Mouse (Mus musculus) liver, postnatal 0 days (tissue): ENCODE results near the gene Aph1a. TPM values are rescaled to one million over a fixed set of nuclear protein-coding genes. Genes with fewer than 3 reads are reported as not detected.
"Not testable (repeated sequence)": the region's sequence is repeated elsewhere in the genome, so short reads cannot be mapped to it uniquely, and the experiment has no call there.

Source experiments
- ATAC-seq: fragments of 200-750 bp; cut with Nextera tagmentation; 2 replicates; pipeline ENCODE4 v1.8.0; 2017; ENCODE audit warnings: mild to moderate bottlenecking, moderate library complexity
- DNase-seq: peaks from one replicate; pipeline ENCODE4 v3.0.0-alpha.2; 2016
- H3K27ac ChIP-seq: fragments of 300-500 bp; sonication (generic); 2 replicates; pipeline ENCODE4 v1.5.1; 2014; ENCODE audit warnings: antibody characterized with exemption, moderate library complexity, mild to moderate bottlenecking, low read depth
- H3K27me3 ChIP-seq: fragments of 300-500 bp; sonication (generic); 2 replicates; pipeline ENCODE4 v1.6.1; 2014; ENCODE audit warnings: low read length, control low read depth, mixed read lengths; ENCODE audit not compliant: insufficient read depth
- H3K36me3 ChIP-seq: fragments of 300-500 bp; sonication (generic); replicated peaks from 2 replicates; pipeline ENCODE4 v1.6.1; 2014; ENCODE audit warnings: mild to moderate bottlenecking, control low read depth, low read length, moderate library complexity, mixed read lengths; ENCODE audit not compliant: insufficient read depth
- H3K4me1 ChIP-seq: fragments of 300-500 bp; sonication (generic); 2 replicates; pipeline ENCODE4 v1.6.1; 2014; ENCODE audit warnings: antibody characterized with exemption, mild to moderate bottlenecking, control low read depth; ENCODE audit not compliant: insufficient read depth
- H3K4me2 ChIP-seq: fragments of 300-500 bp; sonication (generic); 2 replicates; pipeline ENCODE4 v1.6.1; 2014; ENCODE audit warnings: low read depth, mild to moderate bottlenecking, low read length, moderate library complexity, mixed read lengths
- H3K4me3 ChIP-seq: fragments of 300-500 bp; sonication (generic); 2 replicates; pipeline ENCODE4 v1.5.1; 2014; ENCODE audit warnings: low read depth, low read length
- H3K9ac ChIP-seq: fragments of 300-500 bp; sonication (generic); replicated peaks from 2 replicates; pipeline ENCODE4 v1.6.1; 2014; ENCODE audit warnings: mild to moderate bottlenecking, moderate library complexity
- H3K9me3 ChIP-seq: fragments of 300-500 bp; sonication (generic); 2 replicates; pipeline ENCODE4 v1.6.1; 2016; ENCODE audit warnings: mild to moderate bottlenecking, control low read depth, low read length, mixed read lengths
- CTCF ChIP-seq: sonication (generic); IDR thresholded peaks from 2 replicates; pipeline ENCODE4 v1.5.1; 2016; ENCODE audit warnings: antibody characterized with exemption, low read depth
- EP300 ChIP-seq: IDR thresholded peaks from 2 replicates; pipeline ENCODE4 v1.6.1; 2016; ENCODE audit warnings: antibody characterized with exemption, low read depth, mild to moderate bottlenecking
- WGBS: fragments of 180-500 bp; shearing (Covaris S2); extraction: QIAGEN DNeasy Blood & Tissue Kit; methylation state at CpG from one replicate; pipeline ENCODE4 v1.1.7; 2014; ENCODE audit not compliant: insufficient replicate concordance; 5-methylcytosine and 5-hydroxymethylcytosine counted together
- polyA plus RNA-seq: library from polyadenylated mRNA; unstranded; fragments of >200 nt; fragmentation: Nextera tagmentation; extraction: Ambion mirVana; gene quantifications from 2 replicates; pipeline ENCODE4 v1.2.1, GENCODE M21; 2015

The Aph1a gene
- polyA plus RNA-seq, 1 experiment from 2014 or later = 22.9 TPM

DNA sequence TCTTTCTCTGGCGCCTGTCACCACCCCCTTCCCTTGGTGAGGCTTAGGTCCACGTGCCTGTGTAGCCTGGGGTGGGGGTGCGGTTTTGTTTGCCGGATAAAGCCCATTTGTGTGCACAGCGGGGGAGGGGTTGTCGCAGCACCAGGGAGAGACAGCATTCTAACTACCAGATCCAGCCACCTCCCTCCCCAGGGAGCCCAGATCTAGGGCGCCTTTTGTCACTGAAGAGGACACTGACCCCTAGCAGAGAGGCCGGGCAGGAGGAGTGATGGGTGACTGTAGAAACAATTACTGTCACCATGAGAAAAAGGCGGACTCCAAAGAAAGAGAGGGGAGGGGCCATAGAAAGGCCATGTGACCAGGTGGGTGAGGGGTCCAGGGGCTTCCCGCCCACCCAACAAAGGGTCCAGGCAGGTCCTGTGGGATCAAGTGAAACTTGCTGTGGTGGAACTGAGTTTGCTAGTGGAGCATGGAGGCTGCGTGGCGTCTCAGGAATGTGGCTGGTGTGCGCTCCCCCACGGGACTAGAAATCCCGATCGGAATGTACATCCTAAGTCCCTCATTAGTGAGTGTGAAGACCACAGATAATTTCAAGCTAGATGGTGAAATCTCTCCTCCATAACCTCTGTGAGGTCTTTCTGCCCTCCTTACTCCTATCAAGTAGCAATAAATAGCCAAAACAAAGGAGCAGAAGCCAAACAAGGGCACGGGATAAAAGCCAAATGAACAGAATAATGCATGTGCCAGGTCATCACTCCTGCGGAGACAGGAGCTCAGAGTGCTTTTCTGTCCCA lies 11.6 kb downstream of the Aph1a start:
- H3K4me1 ChIP-seq = peaks cover 27% of the 10 kb centered on the region
- 1% methylated on average over 18 of the region's 18 CpGs for WGBS
- H3K27ac ChIP-seq = peak overlapping the region; percentile 88
- ATAC-seq (peak; percentile 51), DNase-seq (peak; percentile 72)
- H3K9me3 ChIP-seq = no peaks in the 10 kb centered on the region
- peaks cover 37% of the 10 kb centered on the region for H3K27me3 ChIP-seq
- no peaks in the 10 kb centered on the region for H3K36me3 ChIP-seq
- H3K4me2 ChIP-seq = peak overlapping the region; percentile 75
- H3K4me3 ChIP-seq = peak overlapping the region; percentile 31; the same call in 1 of the 2 replicates
- TF ChIP-seq CTCF (no peak), EP300 (no peak)
- H3K9ac ChIP-seq = peak overlapping the region; percentile 64; the same call in 1 of the 2 replicates

GRCm38 (mm10) chr3:95905940-95906492 lies 12.2 kb downstream of the Aph1a start:
- 1% methylated on average over 12 of the region's 12 CpGs for WGBS
- TF ChIP-seq EP300 = no peak
- peak; percentile 72 for TF ChIP-seq CTCF
- Histone ChIP-seq H3K4me1 (peaks cover 25% of the 10 kb centered on the region), H3K36me3 (no peaks in the 10 kb centered on the region), H3K9ac (no peak overlapping the region), H3K9me3 (no peaks in the 10 kb centered on the region), H3K27ac (no peak overlapping the region), H3K4me2 (peak overlapping the region; percentile 75), H3K4me3 (peak overlapping the region; percentile 34), H3K27me3 (peaks cover 37% of the 10 kb centered on the region)
- ATAC-seq (no peak), DNase-seq (peak; percentile 69)

GRCm38 (mm10) chr3:95906860-95907259 lies 13.1 kb downstream of the Aph1a start:
- Histone ChIP-seq H3K27me3 (peaks cover 37% of the 10 kb centered on the region), H3K9me3 (no peaks in the 10 kb centered on the region), H3K4me1 (peaks cover 18% of the 10 kb centered on the region), H3K9ac (no peak overlapping the region), H3K27ac (no peak overlapping the region), H3K4me2 (peak overlapping the region; percentile 75), H3K4me3 (peak overlapping the region; percentile 34), H3K36me3 (no peaks in the 10 kb centered on the region)
- DNase-seq (peak; percentile 68), ATAC-seq (no peak)
- WGBS = under 1% methylated on average over 12 of the region's 12 CpGs
- TF ChIP-seq EP300 (no peak), CTCF (peak; percentile 89)

DNA sequence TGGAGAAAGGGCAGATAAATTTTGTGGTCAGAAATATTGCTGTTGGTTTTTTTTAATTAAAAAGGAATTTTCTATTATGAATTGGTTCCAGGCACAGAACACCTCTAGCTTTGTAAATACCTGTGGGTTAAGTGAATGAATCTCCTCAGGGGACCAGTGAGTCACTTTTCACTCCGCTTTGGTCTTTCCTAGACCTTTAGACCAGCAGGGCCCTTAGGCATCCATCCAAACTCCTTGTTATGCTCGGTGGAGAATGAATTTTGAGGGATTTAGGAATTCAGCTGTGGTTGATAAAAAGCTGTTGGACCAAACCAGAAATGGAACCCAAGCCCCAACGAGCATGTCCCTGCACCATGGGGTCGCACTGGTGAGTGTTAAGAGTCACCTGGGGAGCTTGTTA lies 13.8 kb downstream of the Aph1a start:
- TF ChIP-seq EP300 = no peak
- no peak for TF ChIP-seq CTCF
- H3K27ac ChIP-seq = no peak overlapping the region
- DNase-seq = no peak
- H3K9ac ChIP-seq = no peak overlapping the region
- no peak overlapping the region for H3K4me2 ChIP-seq
- no peak for ATAC-seq
- no peaks in the 10 kb centered on the region for H3K9me3 ChIP-seq
- H3K4me3 ChIP-seq = no peak overlapping the region
- H3K36me3 ChIP-seq = no peaks in the 10 kb centered on the region
- 55% methylated on average over 4 of the region's 4 CpGs for WGBS
- H3K27me3 ChIP-seq = peaks cover 37% of the 10 kb centered on the region
- H3K4me1 ChIP-seq = peaks cover 17% of the 10 kb centered on the region

DNA sequence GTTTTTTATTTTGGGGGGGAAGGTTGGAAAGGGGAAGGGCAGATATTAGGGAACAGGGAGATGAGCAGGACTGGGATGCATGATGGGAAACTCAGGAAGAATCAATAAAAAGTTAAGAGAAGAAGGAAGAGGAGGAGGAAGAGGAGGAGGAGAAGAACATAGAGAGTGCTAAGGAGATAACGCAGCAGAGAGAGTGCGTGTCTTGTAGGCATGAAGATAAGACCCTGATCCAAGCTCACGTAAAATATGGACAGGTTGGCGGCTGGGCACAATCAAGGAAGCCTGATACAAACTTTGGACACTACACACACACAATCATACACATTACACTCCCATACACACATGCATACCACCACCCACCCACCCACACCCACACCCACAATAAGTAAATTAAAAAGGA lies 20.9 kb downstream of the Aph1a start:
- no peaks in the 10 kb centered on the region for H3K9me3 ChIP-seq
- no peak overlapping the region for H3K9ac ChIP-seq
- no peaks in the 10 kb centered on the region for H3K36me3 ChIP-seq
- DNase-seq (no peak), ATAC-seq (no peak)
- no peak overlapping the region for H3K27ac ChIP-seq
- no peak overlapping the region for H3K4me3 ChIP-seq
- H3K4me1 ChIP-seq = no peaks in the 10 kb centered on the region
- no peak overlapping the region for H3K4me2 ChIP-seq
- no peak for TF ChIP-seq EP300
- TF ChIP-seq CTCF = no peak
- 47% methylated on average over 4 of the region's 4 CpGs for WGBS
- H3K27me3 ChIP-seq = no peaks in the 10 kb centered on the region

GRCm38 (mm10) chr3:95916760-95917159 lies 23.0 kb downstream of the Aph1a start:
- Histone ChIP-seq H3K36me3 (no peaks in the 10 kb centered on the region), H3K9me3 (no peaks in the 10 kb centered on the region), H3K9ac (no peak overlapping the region), H3K4me1 (no peaks in the 10 kb centered on the region), H3K27me3 (no peaks in the 10 kb centered on the region), H3K4me2 (peak overlapping the region; percentile 35; the same call in 1 of the 2 replicates), H3K4me3 (no peak overlapping the region), H3K27ac (peak overlapping the region; percentile 66)
- DNase-seq (no peak), ATAC-seq (no peak)
- WGBS = 54% methylated on average over 7 of the region's 7 CpGs
- TF ChIP-seq CTCF = no peak
- no peak for TF ChIP-seq EP300

GRCm38 (mm10) chr3:95920532-95920931 lies 26.8 kb downstream of the Aph1a start:
- H3K36me3 ChIP-seq, H3K9ac ChIP-seq, H3K4me3 ChIP-seq, ATAC-seq, H3K4me1 ChIP-seq, H3K27ac ChIP-seq, H3K9me3 ChIP-seq, H3K27me3 ChIP-seq, DNase-seq, H3K4me2 ChIP-seq: not testable (repeated sequence)
- 62% methylated on average over 2 of the region's 2 CpGs for WGBS

DNA sequence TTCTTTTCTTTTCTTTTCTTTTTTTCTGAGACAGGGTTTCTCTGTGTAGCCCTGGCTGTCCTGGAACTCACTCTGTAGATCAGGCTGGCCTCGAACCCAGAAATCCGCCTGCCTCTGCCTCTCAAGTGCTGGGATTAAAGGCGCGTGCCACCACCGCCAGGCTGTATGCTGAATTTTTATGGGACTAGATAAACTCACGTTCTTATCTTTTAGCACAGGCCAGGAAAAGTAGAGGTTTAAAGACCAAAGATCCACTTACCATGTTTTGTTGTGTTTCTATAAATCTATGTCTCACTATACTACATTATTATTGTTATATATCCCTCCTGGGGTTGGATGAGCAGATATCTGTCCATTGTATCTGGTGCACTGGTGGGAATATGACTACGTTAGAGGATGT lies 29.7 kb downstream of the Aph1a start:
- ATAC-seq, DNase-seq, H3K4me3 ChIP-seq, H3K4me1 ChIP-seq, H3K4me2 ChIP-seq, H3K36me3 ChIP-seq, H3K27me3 ChIP-seq, H3K9me3 ChIP-seq, H3K9ac ChIP-seq, H3K27ac ChIP-seq: not testable (repeated sequence)
- 62% methylated on average over 7 of the region's 7 CpGs for WGBS
